Mouse (Mus musculus) liver, embryonic 14.5 days (tissue): ENCODE data around the gene Lsamp. TPM values are rescaled to one million over a fixed set of nuclear protein-coding genes. Genes with fewer than 3 reads are reported as not detected.

Source experiments
- ATAC-seq: fragments of 200-750 bp; cut with Nextera tagmentation; 2 replicates; pipeline ENCODE4 v1.8.0; 2017; ENCODE audit warnings: moderate number of reproducible peaks, mild to moderate bottlenecking, moderate library complexity; ENCODE audit not compliant: insufficient read depth
- DNase-seq, 3 experiments: peaks; one replicate each; pipeline ENCODE4 v3.0.0-alpha.2; 2012 to 2013; ENCODE audit warnings: low read depth in 3 of 3, low spot score in 3 of 3
- H3K27ac ChIP-seq: fragments of 300-500 bp; sonication (generic); 2 replicates; pipeline ENCODE4 v1.5.1; 2014; ENCODE audit warnings: moderate library complexity, mild to moderate bottlenecking, control low read depth, inconsistent platforms
- H3K27me3 ChIP-seq: fragments of 300-500 bp; sonication (generic); 2 replicates; pipeline ENCODE4 v1.6.1; 2014; ENCODE audit warnings: mild to moderate bottlenecking, low read length, moderate library complexity; ENCODE audit not compliant: control insufficient read depth, insufficient read depth
- H3K36me3 ChIP-seq: fragments of 300-500 bp; sonication (generic); replicated peaks from 2 replicates; pipeline ENCODE4 v1.6.1; 2014; ENCODE audit warnings: low read depth; ENCODE audit not compliant: control insufficient read depth, insufficient read depth
- H3K4me1 ChIP-seq, 2 experiments: fragments of 200-500 bp in 1 of 2; fragments of 300-500 bp in 1 of 2; sonication (generic) in 1 of 2; replicated peaks; 2 replicates each; pipeline ENCODE4 v1.6.1; 2012 to 2014; ENCODE audit warnings: antibody characterized with exemption in 1 of 2, inconsistent platforms in 1 of 2, low read length in 1 of 2; ENCODE audit not compliant: control insufficient read depth in 2 of 2, insufficient read depth in 2 of 2
- H3K4me2 ChIP-seq: fragments of 300-500 bp; sonication (generic); 2 replicates; pipeline ENCODE4 v1.6.1; 2014; ENCODE audit warnings: low read depth, mild to moderate bottlenecking, control low read depth, moderate library complexity
- H3K4me3 ChIP-seq, 2 experiments: fragments of 200-500 bp in 1 of 2; fragments of 300-500 bp in 1 of 2; sonication (generic) in 1 of 2; 2 replicates each; pipeline ENCODE4 v1.5.1; 2012 to 2014; ENCODE audit warnings: low read depth in 2 of 2, low read length in 2 of 2, mild to moderate bottlenecking in 2 of 2, control low read depth in 1 of 2, inconsistent platforms in 1 of 2, moderate library complexity in 1 of 2; ENCODE audit not compliant: insufficient read depth in 1 of 2
- H3K9ac ChIP-seq: fragments of 300-500 bp; sonication (generic); replicated peaks from 2 replicates; pipeline ENCODE4 v1.6.1; 2014; ENCODE audit warnings: mild to moderate bottlenecking, control low read depth, moderate library complexity
- H3K9me3 ChIP-seq: fragments of 300-500 bp; sonication (generic); 2 replicates; pipeline ENCODE4 v1.6.1; 2016; ENCODE audit warnings: low read length, mixed read lengths; ENCODE audit not compliant: control insufficient read depth
- CTCF ChIP-seq: IDR thresholded peaks from 2 replicates; pipeline ENCODE4 v1.5.1; 2016; ENCODE audit warnings: antibody characterized with exemption, low read depth, control low read depth
- EP300 ChIP-seq: IDR thresholded peaks from 2 replicates; pipeline ENCODE4 v1.6.1; 2016; ENCODE audit warnings: antibody characterized with exemption, low read depth
- WGBS: fragments of 180-500 bp; shearing (Covaris S2); extraction: QIAGEN DNeasy Blood & Tissue Kit; methylation state at CpG from one replicate; pipeline ENCODE4 v1.1.7; 2014; ENCODE audit not compliant: insufficient replicate concordance; 5-methylcytosine and 5-hydroxymethylcytosine counted together
- polyA plus RNA-seq, 2 experiments: library from polyadenylated mRNA; depleted of rRNA in 1 of 2; stranded (reverse) in 1 of 2; unstranded in 1 of 2; fragments of >200 nt; fragmentation: Nextera tagmentation in 1 of 2; extraction: Ambion mirVana in 1 of 2; gene quantifications; 2 replicates each; pipeline versions ENCODE4 v1.2.1 to v1.2.3; 2012 to 2014

Lsamp gene
- polyA plus RNA-seq, 2 experiments: 0.03 to 0.06 TPM

- DNase-seq: no peak
- ATAC-seq: no peak
- 39% methylated on average over 2 of the region's 2 CpGs for WGBS
Observed at GRCm38 (mm10) chr16:41467391-41467790, 1483.2 kb downstream of the Lsamp start.

GRCm38 (mm10) chr16:41478694-41479093 is 1494.5 kb downstream of the Lsamp start:
- Histone ChIP-seq H3K4me1 (no peaks in the 10 kb centered on the region), H3K4me3 (no peak overlapping the region), H3K27me3 (no peaks in the 10 kb centered on the region), H3K9me3 (no peaks in the 10 kb centered on the region), H3K36me3 (no peaks in the 10 kb centered on the region), H3K9ac (no peak overlapping the region), H3K4me2 (no peak overlapping the region), H3K27ac (no peak overlapping the region)
- no peak for ATAC-seq
- no peak for TF ChIP-seq CTCF
- TF ChIP-seq EP300: no peak
- DNase-seq: no peak
- WGBS: 61% methylated on average over 5 of the region's 5 CpGs

More at GRCm38 (mm10) chr16:41467391-41467790, 1483.2 kb downstream of the Lsamp start:
- Histone ChIP-seq H3K27ac (no peak overlapping the region), H3K4me1 (no peaks in the 10 kb centered on the region), H3K27me3 (no peaks in the 10 kb centered on the region), H3K4me2 (no peak overlapping the region), H3K9me3 (no peaks in the 10 kb centered on the region), H3K9ac (no peak overlapping the region), H3K4me3 (no peak overlapping the region), H3K36me3 (no peaks in the 10 kb centered on the region)
- no peak for TF ChIP-seq CTCF
- no peak for TF ChIP-seq EP300

- no peaks in the 10 kb centered on the region for H3K36me3 ChIP-seq
- H3K9me3 ChIP-seq: no peaks in the 10 kb centered on the region
- no peaks in the 10 kb centered on the region for H3K4me1 ChIP-seq
- no peak overlapping the region for H3K4me2 ChIP-seq
- WGBS: 22% methylated on average over 1 of the region's 1 CpGs
- ATAC-seq (no peak), DNase-seq (no peak)
- no peak overlapping the region for H3K27ac ChIP-seq
- TF ChIP-seq CTCF (no peak), EP300 (no peak)
- H3K27me3 ChIP-seq: no peaks in the 10 kb centered on the region
- no peak overlapping the region for H3K9ac ChIP-seq
- H3K4me3 ChIP-seq: no peak overlapping the region
Observed at GRCm38 (mm10) chr16:41481832-41482231, 1497.7 kb downstream of the Lsamp start.

- TF ChIP-seq CTCF (no peak), EP300 (no peak)
- no peak for ATAC-seq
- no peaks in the 10 kb centered on the region for H3K9me3 ChIP-seq
- no peak for DNase-seq
- no peak overlapping the region for H3K4me2 ChIP-seq
- H3K27ac ChIP-seq: no peak overlapping the region
- no peaks in the 10 kb centered on the region for H3K27me3 ChIP-seq
- H3K36me3 ChIP-seq: no peaks in the 10 kb centered on the region
- H3K4me3 ChIP-seq: no peak overlapping the region
- 52% methylated on average over 6 of the region's 6 CpGs for WGBS
- H3K9ac ChIP-seq: no peak overlapping the region
- no peaks in the 10 kb centered on the region for H3K4me1 ChIP-seq
Observed at GRCm38 (mm10) chr16:41510915-41511552, 1526.9 kb downstream of the Lsamp start.

DNA sequence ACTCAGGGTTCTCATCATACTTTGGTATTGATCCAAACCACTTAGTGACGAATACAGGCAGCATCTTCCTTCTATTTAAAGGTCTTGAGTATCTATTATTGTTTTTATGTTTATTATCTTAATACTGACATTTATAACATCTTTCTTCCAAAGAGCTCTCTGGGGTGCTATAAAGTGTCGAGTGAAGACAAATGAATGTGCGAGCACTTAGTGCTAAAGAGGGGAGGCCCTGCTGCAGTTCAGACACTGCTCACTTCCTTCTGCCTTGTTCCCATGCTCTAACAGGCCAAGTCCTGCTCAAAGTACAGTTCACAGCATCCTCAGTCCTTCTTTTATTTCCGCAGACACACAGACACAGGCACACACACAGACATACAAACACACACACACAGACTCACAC is 1537.4 kb downstream of the Lsamp start:
- H3K4me3 ChIP-seq: no peak overlapping the region
- H3K36me3 ChIP-seq: no peaks in the 10 kb centered on the region
- no peak overlapping the region for H3K4me2 ChIP-seq
- 55% methylated on average over 4 of the region's 4 CpGs for WGBS
- DNase-seq (no peak), ATAC-seq (no peak)
- no peaks in the 10 kb centered on the region for H3K4me1 ChIP-seq
- no peak overlapping the region for H3K27ac ChIP-seq
- TF ChIP-seq EP300 (no peak), CTCF (no peak)
- no peaks in the 10 kb centered on the region for H3K27me3 ChIP-seq
- H3K9ac ChIP-seq: no peak overlapping the region
- H3K9me3 ChIP-seq: no peaks in the 10 kb centered on the region
